ENCODE assay signal across 16 mouse cellular contexts in genomic region chr14:105284062-105284461, GRCm38 (mm10). TPM values are rescaled to one million over a fixed set of nuclear protein-coding genes. Genes with fewer than 3 reads are reported as not detected.
DNase-seq lines count a peak whose midpoint lies in the region; ATAC-seq lines count a peak whose summit lies in the region.
"Had no signal": no experiment of that assay in that cellular context is flagged by ENCODE, and none has a peak within 500 bp of the region (broad histone marks: within the 10 kb centered on the region; RNA-seq: fewer than 3 reads in every experiment).

No protein-coding gene starts in this region.

- ATAC-seq in forebrain, embryonic 14.5 days, result peak; percentile 66; the same call in 1 of the 2 replicates
- no peak for ATAC-seq in forebrain, embryonic 11.5 days (replicated peaks; ENCODE audit: low FRiP score)
- 0 out of 2 replicates have a peak, but pooled peaks have one; percentile 54 for ATAC-seq in forebrain, embryonic 16.5 days
- ATAC-seq: CD4-positive, CD25-positive, alpha-beta regulatory T cell, adult 4 months had no signal

- H3K36me3 ChIP-seq in forebrain, embryonic 14.5 days (ENCODE audit: control insufficient read depth, insufficient read depth, low read length), result peaks cover 7% of the 10 kb centered on the region
- no peaks in the 10 kb centered on the region for H3K36me3 ChIP-seq in forebrain, embryonic 11.5 days (ENCODE audit: control insufficient read depth, insufficient read depth, low read length)
- H3K36me3 ChIP-seq in forebrain, embryonic 16.5 days (ENCODE audit: control insufficient read depth, insufficient read depth), result no peaks in the 10 kb centered on the region
- H3K36me3 ChIP-seq in forebrain, embryonic 10.5 days (replicated peaks), result peaks cover 8% of the 10 kb centered on the region

- H3K4me2 ChIP-seq in forebrain, embryonic 14.5 days (ENCODE audit: low read length), result no peak overlapping the region
- H3K4me2 ChIP-seq in forebrain, embryonic 11.5 days (ENCODE audit: low read depth, low read length, severe bottlenecking), result no peak overlapping the region
- H3K4me2 ChIP-seq in forebrain, embryonic 16.5 days (ENCODE audit: low read length), result no peak overlapping the region
- H3K4me2 ChIP-seq: embryonic facial prominence, embryonic 13.5 days; embryonic facial prominence, embryonic 15.5 days had no signal

- no peak overlapping the region for H3K9ac ChIP-seq in forebrain, embryonic 14.5 days (ENCODE audit: low read length)
- no peak overlapping the region for H3K9ac ChIP-seq in forebrain, embryonic 11.5 days (ENCODE audit: low read length)
- no peak overlapping the region for H3K9ac ChIP-seq in forebrain, embryonic 16.5 days (replicated peaks; ENCODE audit: low read depth, low read length)
- H3K9ac ChIP-seq: embryonic facial prominence, embryonic 13.5 days; embryonic facial prominence, embryonic 15.5 days had no signal

- peak; percentile 3 for DNase-seq in forebrain, embryonic 14.5 days (ENCODE audit: low spot score)
- no peak for DNase-seq in forebrain, embryonic 11.5 days (ENCODE audit: low spot score)
- no peak for DNase-seq in forebrain, embryonic 10.5 days (ENCODE audit: extremely low spot score, low spot score)
- peak; percentile 21 for DNase-seq in ES-CJ7 (ENCODE audit: low read depth, low spot score)
- DNase-seq: adrenal gland, postnatal 10 days; adrenal gland, postnatal 25 days; B cell, adult 2 months; cerebellum, adult 11 months; cerebellum, adult 8-10 months; embryo, embryonic 11 days had no signal

- H3K27me3 ChIP-seq in forebrain, embryonic 14.5 days (replicated peaks; ENCODE audit: control insufficient read depth, insufficient read depth, low read length), result no peaks in the 10 kb centered on the region
- H3K27me3 ChIP-seq in forebrain, embryonic 11.5 days (ENCODE audit: control insufficient read depth, insufficient read depth, low read length), result no peaks in the 10 kb centered on the region
- no peaks in the 10 kb centered on the region for H3K27me3 ChIP-seq in forebrain, embryonic 16.5 days (replicated peaks; ENCODE audit: control insufficient read depth, insufficient read depth, low read length)
- no peaks in the 10 kb centered on the region for H3K27me3 ChIP-seq in forebrain, embryonic 10.5 days (ENCODE audit: poor library complexity, severe bottlenecking)
- H3K27me3 ChIP-seq: CH12.LX; embryonic facial prominence, embryonic 13.5 days; embryonic facial prominence, embryonic 15.5 days had no signal

- H3K4me3 ChIP-seq in forebrain, embryonic 14.5 days (ENCODE audit: low read depth, low read length), result no peak overlapping the region
- no peak overlapping the region for H3K4me3 ChIP-seq in forebrain, embryonic 11.5 days (ENCODE audit: low read depth, low read length)
- no peak overlapping the region for H3K4me3 ChIP-seq in forebrain, embryonic 16.5 days (replicated peaks; ENCODE audit: low read length)
- H3K4me3 ChIP-seq in forebrain, embryonic 10.5 days, result no peak overlapping the region
- H3K4me3 ChIP-seq: embryonic facial prominence, embryonic 13.5 days; embryonic facial prominence, embryonic 15.5 days; erythroblast, embryonic 14.5 days had no signal

- WGBS in forebrain, embryonic 14.5 days, result 84% methylated on average over 3 of the region's 3 CpGs
- 98% methylated on average over 3 of the region's 3 CpGs for WGBS in forebrain, embryonic 11.5 days
- WGBS in forebrain, embryonic 16.5 days, result 80% methylated on average over 3 of the region's 3 CpGs
- 95% methylated on average over 3 of the region's 3 CpGs for WGBS in forebrain, embryonic 10.5 days

- H3K4me1 ChIP-seq in forebrain, embryonic 14.5 days (ENCODE audit: control insufficient read depth, insufficient read depth, low read length), result no peaks in the 10 kb centered on the region
- no peaks in the 10 kb centered on the region for H3K4me1 ChIP-seq in forebrain, embryonic 11.5 days (replicated peaks; ENCODE audit: control insufficient read depth, insufficient read depth, low read length)
- no peaks in the 10 kb centered on the region for H3K4me1 ChIP-seq in forebrain, embryonic 16.5 days (replicated peaks; ENCODE audit: control insufficient read depth, insufficient read depth, low read length)
- H3K4me1 ChIP-seq in forebrain, embryonic 10.5 days, result no peaks in the 10 kb centered on the region
- H3K4me1 ChIP-seq: embryonic facial prominence, embryonic 13.5 days; embryonic facial prominence, embryonic 15.5 days had no signal

- no peaks in the 10 kb centered on the region for H3K9me3 ChIP-seq in forebrain, embryonic 14.5 days (replicated peaks; ENCODE audit: control insufficient read depth, low read length)
- no peaks in the 10 kb centered on the region for H3K9me3 ChIP-seq in forebrain, embryonic 11.5 days (ENCODE audit: control insufficient read depth, low read length)
- no peaks in the 10 kb centered on the region for H3K9me3 ChIP-seq in forebrain, embryonic 16.5 days (ENCODE audit: control insufficient read depth, low read length)
- no peaks in the 10 kb centered on the region for H3K9me3 ChIP-seq in forebrain, embryonic 10.5 days
- H3K9me3 ChIP-seq: embryonic facial prominence, embryonic 13.5 days; embryonic facial prominence, embryonic 15.5 days had no signal

- H3K27ac ChIP-seq in forebrain, embryonic 14.5 days (ENCODE audit: low read depth, low read length), result no peak overlapping the region
- H3K27ac ChIP-seq in forebrain, embryonic 11.5 days (ENCODE audit: low read depth, low read length), result no peak overlapping the region
- H3K27ac ChIP-seq in forebrain, embryonic 16.5 days (ENCODE audit: low read length), result no peak overlapping the region
- no peak overlapping the region for H3K27ac ChIP-seq in forebrain, embryonic 10.5 days
- H3K27ac ChIP-seq: embryonic facial prominence, embryonic 13.5 days; embryonic facial prominence, embryonic 15.5 days had no signal

RNA-seq across cellular contexts. Expression of gene Ndfip2, which starts 25.7 kb away (rescaled TPM):
- 91.1 and 94.1 TPM in 2 replicates for polyA plus RNA-seq in forebrain, embryonic 14.5 days (2014; fragmentation: Nextera tagmentation; extraction: Ambion mirVana)
- polyA plus RNA-seq in forebrain, embryonic 11.5 days (2014; fragmentation: Nextera tagmentation; extraction: Ambion mirVana), result 57.1 and 57.2 TPM in 2 replicates
- 78.6 and 82.4 TPM in 2 replicates for polyA plus RNA-seq in forebrain, embryonic 16.5 days (2015; fragmentation: Nextera tagmentation; extraction: Ambion mirVana)
- polyA plus RNA-seq in forebrain, embryonic 10.5 days (2016; fragmentation: Nextera tagmentation; extraction: Ambion mirVana), result 37.4 and 39.0 TPM in 2 replicates

Comparison
In these comparisons a context has a peak if more than half of its experiments do, and no peak if none do; other contexts are left out.
1. DNase-seq: peak in forebrain, embryonic 14.5 days (single experiment) and ES-CJ7 (single experiment); none in forebrain, embryonic 11.5 days (single experiment) and forebrain, embryonic 10.5 days (single experiment).